ENCODE assay signal across 12 mouse cellular contexts in the genomic region with DNA sequence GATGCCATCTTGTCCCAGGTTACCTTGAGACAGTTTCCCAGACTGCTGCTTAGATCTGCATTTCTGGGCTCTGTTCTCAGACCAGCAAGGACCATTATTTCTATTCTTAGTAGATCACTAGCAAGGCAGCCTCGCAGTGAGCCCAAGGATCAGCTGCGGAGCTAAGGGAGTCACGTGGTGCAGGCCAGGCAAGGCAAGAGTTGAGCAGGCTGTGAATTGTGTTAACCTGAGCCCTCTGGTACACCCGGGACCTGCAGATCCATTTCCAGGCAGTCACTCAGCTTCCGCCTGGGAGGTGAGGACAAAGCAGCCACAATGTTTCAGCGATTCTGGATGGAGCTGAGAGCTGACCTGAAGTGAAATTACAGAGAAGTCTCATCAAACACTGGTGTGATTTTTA.
A peak's percentile ranks its signal among the peaks of the same experiment; 100 is the strongest.
DNase-seq lines count a peak whose midpoint lies in the region; ATAC-seq lines count a peak whose summit lies in the region.
"Had no signal": no experiment of that assay in that cellular context is flagged by ENCODE, and none has a peak within 500 bp of the region (broad histone marks: within the 10 kb centered on the region; RNA-seq: fewer than 3 reads in every experiment).

No protein-coding gene starts in this region.

- H3K9me3 ChIP-seq in kidney, embryonic 16.5 days (ENCODE audit: low read length), result no peaks in the 10 kb centered on the region
- no peaks in the 10 kb centered on the region for H3K9me3 ChIP-seq in hindbrain, embryonic 15.5 days
- H3K9me3 ChIP-seq in neural tube, embryonic 13.5 days, result no peaks in the 10 kb centered on the region

- H3K27ac ChIP-seq in kidney, embryonic 16.5 days (ENCODE audit: low read length), result no peak overlapping the region
- H3K27ac ChIP-seq in hindbrain, embryonic 15.5 days (replicated peaks), result peak overlapping the region; percentile 50
- peak overlapping the region; percentile 55 for H3K27ac ChIP-seq in neural tube, embryonic 13.5 days (replicated peaks)

- 10% methylated on average over 6 of the region's 6 CpGs for WGBS in kidney, embryonic 16.5 days
- 29% methylated on average over 6 of the region's 6 CpGs for WGBS in hindbrain, embryonic 15.5 days
- WGBS in neural tube, embryonic 13.5 days, result 12% methylated on average over 6 of the region's 6 CpGs

- H3K4me3 ChIP-seq in kidney, embryonic 16.5 days (ENCODE audit: low read length), result no peak overlapping the region
- H3K4me3 ChIP-seq in hindbrain, embryonic 15.5 days, result no peak overlapping the region
- H3K4me3 ChIP-seq in neural tube, embryonic 13.5 days, result no peak overlapping the region

- ATAC-seq in kidney, embryonic 16.5 days (ENCODE audit: low FRiP score, low TSS enrichment), result peak; percentile 71; the same call in 1 of the 2 replicates
- peak; percentile 55; the same call in 1 of the 2 replicates for ATAC-seq in hindbrain, embryonic 15.5 days (ENCODE audit: low FRiP score, low read depth)
- ATAC-seq in neural tube, embryonic 13.5 days (ENCODE audit: low read depth), result peak; percentile 80
- no peak for ATAC-seq in activated CD4-positive, CD25-positive, alpha-beta regulatory T cell, adult 4 months

- H3K27me3 ChIP-seq in kidney, embryonic 16.5 days (ENCODE audit: insufficient read depth, low read length), result no peaks in the 10 kb centered on the region
- H3K27me3 ChIP-seq in hindbrain, embryonic 15.5 days, result no peaks in the 10 kb centered on the region
- no peaks in the 10 kb centered on the region for H3K27me3 ChIP-seq in neural tube, embryonic 13.5 days

- H3K9ac ChIP-seq in kidney, embryonic 16.5 days (replicated peaks; ENCODE audit: low read length), result 0 out of 2 replicates have a peak overlapping the region, but pooled peaks have one; percentile 4
- no peak overlapping the region for H3K9ac ChIP-seq in hindbrain, embryonic 15.5 days
- no peak overlapping the region for H3K9ac ChIP-seq in neural tube, embryonic 13.5 days

- peaks cover 13% of the 10 kb centered on the region for H3K4me1 ChIP-seq in kidney, embryonic 16.5 days (ENCODE audit: insufficient read depth, low read length)
- H3K4me1 ChIP-seq in hindbrain, embryonic 15.5 days (replicated peaks), result peaks cover 25% of the 10 kb centered on the region
- peaks cover 38% of the 10 kb centered on the region for H3K4me1 ChIP-seq in neural tube, embryonic 13.5 days (replicated peaks)

- DNase-seq in kidney, adult 8-10 months, result no peak
- peak; percentile 33 for DNase-seq in embryo, embryonic 9.5 days (ENCODE audit: extremely low spot score)
- DNase-seq in testis, postnatal 14 days (ENCODE audit: low spot score), result no peak
- no peak for DNase-seq in layer of hippocampus, postnatal 14 days (ENCODE audit: low spot score in 2 of 2)
- DNase-seq: adrenal gland, adult 8-10 months; cerebellum, postnatal 14 days; heart, postnatal 36 days; spleen, adult 18-20 months had no signal

- no peaks in the 10 kb centered on the region for H3K36me3 ChIP-seq in kidney, embryonic 16.5 days (ENCODE audit: insufficient read depth, low read length)
- no peaks in the 10 kb centered on the region for H3K36me3 ChIP-seq in hindbrain, embryonic 15.5 days
- H3K36me3 ChIP-seq in neural tube, embryonic 13.5 days, result no peaks in the 10 kb centered on the region

- H3K4me2 ChIP-seq in kidney, embryonic 16.5 days (replicated peaks; ENCODE audit: low read depth, low read length), result no peak overlapping the region
- no peak overlapping the region for H3K4me2 ChIP-seq in hindbrain, embryonic 15.5 days
- H3K4me2 ChIP-seq in neural tube, embryonic 13.5 days, result no peak overlapping the region
